Mouse (Mus musculus) megakaryocyte, adult 5-6 weeks (primary cell): ENCODE data around the gene Idh3g. TPM values are rescaled to one million over a fixed set of nuclear protein-coding genes. Genes with fewer than 3 reads are reported as not detected.
"Not testable (repeated sequence)": the region's sequence is repeated elsewhere in the genome, so short reads cannot be mapped to it uniquely, and the experiment has no call there.

Experiments used
- ATAC-seq: 2 replicates; pipeline ENCODE4 v1.8.0; 2016; ENCODE audit warnings: mild to moderate bottlenecking, inconsistent platforms; ENCODE audit not compliant: poor library complexity, severe bottlenecking
- total RNA-seq, 2 experiments: library from RNA; stranded (forward) in 1 of 2; stranded (reverse) in 1 of 2; fragments of 153-499, 151-499 nt in 1 of 2; fragments of 221-1000, 200-1000 nt in 1 of 2; gene quantifications; 2 replicates each; pipeline versions ENCODE4 v1.2.3 to v1.2.4; 2015 to 2017

The Idh3g gene
- total RNA-seq, 2 experiments from 2014 or later: 172 to 277 TPM

DNA sequence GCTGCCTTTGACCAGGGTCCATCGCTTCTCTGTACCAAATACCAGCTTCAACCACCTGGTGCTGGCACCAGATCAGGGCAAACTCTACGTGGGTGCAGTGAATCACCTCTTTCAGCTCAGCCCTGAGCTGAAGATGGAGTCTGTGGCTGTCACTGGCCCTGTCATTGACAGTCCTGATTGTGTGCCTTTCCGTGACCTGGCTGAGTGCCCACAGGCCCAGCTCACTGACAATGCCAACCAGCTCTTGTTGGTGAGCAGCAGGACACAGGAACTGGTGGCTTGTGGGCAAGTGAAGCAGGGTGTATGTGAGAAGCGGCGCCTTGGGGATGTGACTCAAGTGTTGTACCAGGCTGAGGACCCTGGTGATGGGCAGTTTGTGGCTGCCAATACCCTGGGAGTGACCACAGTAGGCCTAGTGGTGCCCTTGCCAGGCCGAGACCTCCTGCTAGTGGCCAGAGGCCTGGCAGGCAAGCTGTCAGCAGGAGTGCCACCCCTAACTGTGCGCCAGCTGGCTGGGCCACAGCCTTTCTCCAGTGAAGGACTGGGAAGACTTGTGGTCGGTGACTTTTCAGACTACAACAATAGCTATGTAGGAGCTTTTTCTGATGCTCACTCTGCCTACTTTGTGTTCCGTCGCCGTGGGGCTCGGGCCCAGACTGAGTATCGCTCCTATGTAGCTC lies 27.9 kb downstream of the Idh3g start:
- no peak for ATAC-seq

DNA sequence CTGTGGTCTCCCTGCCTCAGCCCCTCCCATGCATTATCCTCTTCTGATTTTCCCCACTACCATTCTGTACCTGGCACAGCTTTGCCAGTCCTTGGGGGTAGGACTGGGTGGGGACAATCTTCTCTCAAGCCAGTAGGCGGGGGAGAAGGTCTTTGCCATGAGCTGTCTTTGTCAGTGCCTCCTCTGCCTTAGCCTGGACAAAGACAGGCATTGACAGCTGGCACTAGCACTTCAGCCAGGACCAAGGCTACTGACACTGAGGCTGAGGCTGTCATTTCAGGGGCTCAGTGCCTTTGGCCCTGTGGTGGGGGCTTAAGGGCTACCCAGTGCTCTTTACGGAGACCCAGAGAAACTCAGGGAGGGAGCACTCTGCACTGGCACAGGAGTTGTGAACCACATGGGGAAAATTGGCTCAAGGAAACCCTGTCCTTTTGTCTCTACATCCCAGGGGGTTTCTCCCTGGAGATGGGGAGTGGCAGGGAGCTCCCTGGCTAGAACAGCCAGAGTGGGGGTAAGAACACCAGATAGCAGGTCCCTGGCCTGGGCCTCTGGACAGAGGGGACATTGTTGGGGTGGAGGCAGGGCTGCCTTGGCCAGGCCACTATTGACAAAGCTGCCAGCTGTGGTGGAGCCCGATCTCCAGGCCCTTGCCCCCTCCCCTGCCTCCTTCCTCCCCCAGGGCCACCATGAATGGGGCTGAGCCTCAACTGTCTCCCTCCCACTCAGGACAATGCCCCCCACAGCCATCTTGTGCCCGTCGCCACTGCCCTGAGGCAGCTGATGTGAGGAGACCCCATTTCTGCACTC lies 30.2 kb downstream of the Idh3g start, which contains the start of gene Plxnb3:
TSS of gene Plxnb3 (plus strand) at position 757 of the 807 bp plus-strand sequence.
- no peak for ATAC-seq

DNA sequence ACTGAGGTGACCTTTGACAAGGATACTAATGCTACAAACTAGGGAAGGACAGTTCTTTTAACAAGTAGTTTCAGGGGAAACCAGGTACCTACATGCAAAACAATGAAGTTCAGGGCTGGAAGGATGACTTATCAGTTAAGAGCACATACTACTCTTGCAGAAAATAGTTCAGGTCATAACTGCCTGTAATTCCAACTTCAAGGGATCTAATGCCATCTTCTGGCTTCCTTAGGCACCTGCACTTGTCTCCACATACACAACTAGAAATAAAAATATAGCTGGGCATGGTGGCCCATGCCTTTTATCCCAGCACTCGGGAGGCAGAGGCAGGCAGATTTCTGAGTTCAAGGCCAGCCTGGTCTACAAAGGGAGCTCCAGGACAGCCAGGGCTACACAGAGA lies 37.7 kb downstream of the Idh3g start:
- no peak for ATAC-seq

DNA sequence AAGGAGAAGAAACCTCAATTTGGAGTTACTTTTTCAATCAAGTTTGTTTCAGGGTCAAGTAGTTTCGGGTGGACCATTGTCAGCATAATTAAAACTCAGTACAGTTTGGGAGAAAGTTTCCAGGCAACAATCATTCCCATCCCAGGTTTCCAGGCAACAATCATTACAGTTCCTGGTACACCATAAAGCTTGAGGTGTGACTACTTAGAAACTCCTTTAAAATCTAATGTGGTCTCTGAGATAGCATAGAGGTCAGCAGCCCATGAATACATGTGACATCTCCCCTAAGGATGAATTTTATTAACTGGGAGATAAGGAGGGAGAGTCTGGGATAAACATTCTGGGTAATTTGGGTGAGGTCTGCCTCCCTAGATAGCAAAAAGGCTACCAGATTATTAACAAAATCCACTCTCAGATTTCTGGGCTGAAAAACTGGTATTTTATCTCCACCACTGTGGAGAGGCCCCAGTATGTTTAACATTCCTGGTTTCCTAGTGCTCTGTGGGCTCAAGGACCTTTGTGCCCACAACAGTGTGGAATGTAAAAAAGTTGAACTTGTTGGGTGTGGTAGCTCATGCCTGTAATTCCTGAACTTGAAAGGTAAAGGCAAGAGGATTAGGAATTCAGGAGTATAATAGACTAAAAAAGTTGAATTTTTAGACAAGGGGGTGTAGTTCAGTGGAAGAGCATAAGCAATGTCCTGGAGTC lies 41.8 kb downstream of the Idh3g start:
- no peak for ATAC-seq

DNA sequence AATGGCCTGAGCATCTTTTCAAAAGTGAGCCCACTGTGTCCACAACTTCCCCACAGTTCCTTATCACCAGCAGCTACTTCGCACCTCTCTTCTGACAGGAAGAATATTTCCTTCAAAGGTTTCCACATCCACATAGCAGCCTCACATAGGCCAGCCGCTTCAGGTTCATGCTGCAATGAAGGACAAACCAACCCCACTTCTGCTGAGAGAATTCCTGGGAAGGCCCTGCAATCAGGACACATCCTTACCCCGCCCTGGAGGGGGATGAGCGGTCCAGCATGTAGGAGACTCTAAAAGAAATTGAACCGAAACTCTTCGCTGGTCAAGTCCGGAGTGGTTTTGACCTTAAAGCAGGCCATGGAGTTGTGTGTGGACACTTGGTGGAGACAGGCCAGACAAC lies 46.9 kb downstream of the Idh3g start:
- not testable (repeated sequence) for ATAC-seq

DNA sequence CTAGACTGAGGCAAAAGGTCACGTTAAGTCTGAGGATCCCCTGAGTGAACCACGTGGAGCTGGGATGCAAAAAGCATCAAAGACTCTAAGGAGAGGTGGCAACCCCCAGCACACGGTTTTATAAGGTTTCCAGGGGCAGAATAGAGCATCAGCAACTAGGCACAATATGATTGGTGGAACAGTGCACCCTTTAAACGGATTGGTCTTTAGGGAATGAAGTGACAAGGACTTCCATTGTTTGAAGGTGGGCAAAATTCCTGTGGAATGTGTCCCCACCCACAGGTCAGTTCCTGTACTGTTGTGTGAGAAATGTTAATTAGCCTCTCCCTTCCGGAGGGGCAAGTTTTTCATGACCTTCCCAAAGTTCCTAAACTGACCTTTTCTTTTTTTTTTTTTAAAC lies 47.5 kb downstream of the Idh3g start:
- no peak for ATAC-seq

DNA sequence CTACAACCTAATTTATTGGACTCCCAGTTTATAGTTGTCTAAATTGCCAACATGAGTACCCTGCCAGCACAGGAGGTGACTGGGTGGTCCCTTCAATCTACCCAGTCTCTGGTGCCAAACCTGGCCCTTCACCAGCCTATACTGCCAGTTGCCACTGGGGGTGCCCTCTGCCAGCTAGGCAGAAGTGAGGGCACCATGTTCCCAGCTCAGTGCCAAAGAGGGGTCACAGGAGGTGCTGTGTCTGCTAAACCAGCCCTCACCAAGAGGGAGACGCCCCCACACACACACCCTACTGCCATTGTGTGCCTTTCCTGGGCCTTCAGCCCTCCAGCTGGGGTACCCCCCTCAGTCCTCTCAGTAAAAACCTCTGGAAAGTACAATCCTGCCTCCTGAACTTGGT lies 48.5 kb downstream of the Idh3g start:
- no peak for ATAC-seq

DNA sequence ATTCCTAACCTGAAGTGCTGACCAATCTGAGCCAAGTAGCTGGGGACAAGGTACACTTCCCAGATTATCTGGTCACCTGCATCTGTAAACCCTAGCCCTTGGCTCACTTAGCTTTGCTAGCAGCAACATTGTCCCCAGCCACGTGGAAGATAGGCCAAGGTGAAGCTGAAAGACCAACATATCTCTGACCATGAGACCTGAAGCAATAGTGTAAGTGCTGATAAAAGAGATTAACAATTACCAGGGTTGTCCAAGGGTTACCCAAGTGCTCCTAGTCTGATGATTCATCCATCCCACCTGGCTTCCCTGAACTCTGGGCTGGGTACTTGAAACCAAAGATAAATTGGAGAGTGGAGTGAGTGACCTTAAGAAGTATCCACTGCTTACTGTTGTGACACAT lies 55.8 kb downstream of the Idh3g start:
- no peak for ATAC-seq

Other genes starting within 250 kb of the Idh3g start
- gene Dusp9, start 147.5 kb downstream of the Idh3g start, total RNA-seq (2015): 0.11 and 0.13 TPM in 2 replicates
- gene Dusp9, start 147.5 kb downstream of the Idh3g start, total RNA-seq (2017): 0.16 TPM in 1 of 2 replicates, not detected in the other
- 0.59 TPM in 1 of 2 replicates, not detected in the other for gene Pnck, start 126.8 kb downstream of the Idh3g start, total RNA-seq (2015)
- not detected in 2 replicates for gene Pnck, start 126.8 kb downstream of the Idh3g start, total RNA-seq (2017)
- not detected in 2 replicates for gene Slc6a8, start 113.7 kb downstream of the Idh3g start, total RNA-seq (2015)
- 1.1 TPM in 1 of 2 replicates, not detected in the other for gene Slc6a8, start 113.7 kb downstream of the Idh3g start, total RNA-seq (2017)
- gene Bcap31, start 70.7 kb downstream of the Idh3g start, total RNA-seq (2015): 211 and 214 TPM in 2 replicates
- 157 and 173 TPM in 2 replicates for gene Bcap31, start 70.7 kb downstream of the Idh3g start, total RNA-seq (2017)
- gene Abcd1, start 70.3 kb downstream of the Idh3g start, total RNA-seq (2015): 80.0 and 82.4 TPM in 2 replicates
- gene Abcd1, start 70.3 kb downstream of the Idh3g start, total RNA-seq (2017): 32.7 and 35.7 TPM in 2 replicates
- gene Plxnb3, start 29.8 kb downstream of the Idh3g start, total RNA-seq (2015): 0.14 TPM in 1 of 2 replicates, not detected in the other
- 0.04 and 0.29 TPM in 2 replicates for gene Plxnb3, start 29.8 kb downstream of the Idh3g start, total RNA-seq (2017)
- not detected in 2 replicates for gene Srpk3, start 12.5 kb downstream of the Idh3g start, total RNA-seq (2015)
- 0.45 TPM in 1 of 2 replicates, not detected in the other for gene Srpk3, start 12.5 kb downstream of the Idh3g start, total RNA-seq (2017)
- 250 and 261 TPM in 2 replicates for gene Ssr4, start 131 bp upstream of the Idh3g start, total RNA-seq (2015)
- gene Ssr4, start 131 bp upstream of the Idh3g start, total RNA-seq (2017): 127 and 142 TPM in 2 replicates
- gene Pdzd4, start 38.1 kb upstream of the Idh3g start, total RNA-seq (2015): 1.5 and 1.7 TPM in 2 replicates
- gene Pdzd4, start 38.1 kb upstream of the Idh3g start, total RNA-seq (2017): 5.1 and 5.8 TPM in 2 replicates
- gene Avpr2, start 105.2 kb upstream of the Idh3g start, total RNA-seq (2015): not detected in 2 replicates
- gene Avpr2, start 105.2 kb upstream of the Idh3g start, total RNA-seq (2017): 0.12 and 0.33 TPM in 2 replicates
- 49.8 and 51.5 TPM in 2 replicates for gene L1cam, start 109.2 kb upstream of the Idh3g start, total RNA-seq (2015)
- gene L1cam, start 109.2 kb upstream of the Idh3g start, total RNA-seq (2017): 21.3 and 34.5 TPM in 2 replicates
- gene Arhgap4, start 135.0 kb upstream of the Idh3g start, total RNA-seq (2015): 67.6 and 69.7 TPM in 2 replicates
- gene Arhgap4, start 135.0 kb upstream of the Idh3g start, total RNA-seq (2017): 98.9 and 119 TPM in 2 replicates
- gene Naa10, start 135.0 kb upstream of the Idh3g start, total RNA-seq (2015): 51.7 and 59.9 TPM in 2 replicates
- 79.4 and 93.7 TPM in 2 replicates for gene Naa10, start 135.0 kb upstream of the Idh3g start, total RNA-seq (2017)
- 11.3 and 13.5 TPM in 2 replicates for gene Renbp, start 144.0 kb upstream of the Idh3g start, total RNA-seq (2015)
- gene Renbp, start 144.0 kb upstream of the Idh3g start, total RNA-seq (2017): 23.1 and 34.4 TPM in 2 replicates
- 108 and 109 TPM in 2 replicates for gene Hcfc1, start 179.5 kb upstream of the Idh3g start, total RNA-seq (2015)
- gene Hcfc1, start 179.5 kb upstream of the Idh3g start, total RNA-seq (2017): 52.5 and 67.7 TPM in 2 replicates
- 46.4 and 55.3 TPM in 2 replicates for gene Irak1, start 237.0 kb upstream of the Idh3g start, total RNA-seq (2015)
- gene Irak1, start 237.0 kb upstream of the Idh3g start, total RNA-seq (2017): 32.3 and 46.0 TPM in 2 replicates